Mouse (Mus musculus): Measurements from ENCODE around the gene Akap11.

DNA sequence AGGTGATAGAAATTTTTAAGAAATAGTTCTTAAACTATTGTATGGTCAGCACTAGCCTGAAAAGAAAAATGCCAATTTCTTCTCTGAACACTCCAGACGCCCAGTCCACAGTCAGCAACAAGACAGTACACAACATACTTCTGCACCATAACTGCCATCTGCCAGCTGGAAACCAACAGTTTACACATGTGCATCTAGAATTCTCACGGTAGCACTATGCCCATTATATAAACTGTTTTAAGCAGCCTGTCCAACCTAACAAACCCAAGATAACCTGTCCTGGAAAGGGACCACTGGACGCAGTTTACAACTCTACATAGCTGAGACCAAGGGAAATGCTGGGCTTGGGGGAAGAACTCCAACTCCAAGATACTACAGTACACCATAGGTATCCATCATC lies 2.9 kb downstream of the Akap11 start:
- no peak for TF ChIP-seq CTCF (IDR thresholded peaks at IDR 0.05; ENCODE audit: borderline replicate concordance, extremely low read depth, insufficient read depth, insufficient read length)
- no peak for TF ChIP-seq POLR2A (IDR thresholded peaks at IDR 0.05; ENCODE audit: borderline replicate concordance, extremely low read depth, insufficient read depth, insufficient read length, poor library complexity, severe bottlenecking)

All from brain, embryonic 14.5 days (tissue).